Mouse (Mus musculus): ENCODE results near the gene Commd8. TPM values are rescaled to one million over a fixed set of nuclear protein-coding genes. Genes with fewer than 3 reads are reported as not detected.
A peak's percentile ranks its signal among the peaks of the same experiment; 100 is the strongest.

The Commd8 gene
- 120 and 148 TPM in 2 replicates for polyA plus RNA-seq (2015; fragmentation: Nextera tagmentation; extraction: Ambion mirVana)

- ATAC-seq: peak; percentile 94
- peaks cover 6% of the 10 kb centered on the region for H3K4me1 ChIP-seq (replicated peaks)
- H3K4me3 ChIP-seq (replicated peaks): peak within 1 kb of the TSS; percentile 81
- H3K27ac ChIP-seq: peak within 1 kb of the TSS; percentile 77
- H3K9ac ChIP-seq: peak within 1 kb of the TSS; percentile 63
- no peaks in the 10 kb centered on the region for H3K9me3 ChIP-seq
- under 1% methylated on average over 38 of the region's 38 CpGs for WGBS
- no peaks in the 10 kb centered on the region for H3K27me3 ChIP-seq (replicated peaks)
- H3K4me2 ChIP-seq (replicated peaks): peak within 1 kb of the TSS; percentile 61
- H3K36me3 ChIP-seq: no peaks in the 10 kb centered on the region
These were observed at the start of gene Commd8 for GRCm38 (mm10) chr5:72167594-72168284. Gene Commd8, minus strand, starts transcription at chr5:72168189.

DNA sequence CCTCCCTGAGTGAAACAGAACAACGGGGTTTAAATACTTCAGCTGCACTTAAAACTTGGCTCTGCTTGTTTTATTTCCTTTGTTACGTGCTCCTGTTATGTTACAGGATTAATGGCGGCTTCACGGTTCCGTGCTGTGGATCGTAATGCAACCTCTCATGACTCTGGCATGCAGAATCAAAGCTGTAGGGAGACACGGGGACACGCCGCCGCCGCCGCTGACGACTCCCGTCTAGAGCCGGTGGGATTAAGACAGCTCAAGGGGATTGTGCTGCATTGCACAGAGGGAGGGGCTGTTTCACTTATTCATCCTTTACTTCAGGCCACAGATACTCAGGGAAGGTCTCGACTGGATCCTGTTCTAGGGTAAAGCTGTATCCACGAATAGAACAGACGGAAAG, 43.8 kb upstream of the Commd8 start:
- ATAC-seq: 0 out of 2 replicates have a peak, but pooled peaks have one; percentile 20
- 73% methylated on average over 18 of the region's 18 CpGs for WGBS

DNA sequence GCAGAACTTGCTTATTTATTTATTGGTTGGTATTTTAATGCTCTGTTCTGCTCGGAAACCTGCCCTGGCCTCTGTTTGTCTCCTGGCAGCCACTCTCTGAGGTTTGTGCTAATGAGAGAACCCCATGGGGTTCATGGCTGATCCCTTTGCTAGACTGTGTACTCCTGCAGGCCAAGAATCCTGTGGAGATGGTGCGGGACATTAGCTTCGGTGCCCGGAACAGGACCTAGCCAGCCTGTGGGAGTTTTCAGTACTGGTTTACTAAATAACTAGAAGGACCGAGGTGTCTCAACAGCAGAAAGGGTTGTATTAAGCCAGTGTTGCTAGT, 42.8 kb upstream of the Commd8 start:
- Histone ChIP-seq H3K36me3 (no peaks in the 10 kb centered on the region), H3K9me3 (no peaks in the 10 kb centered on the region), H3K27me3 (replicated peaks) (no peaks in the 10 kb centered on the region), H3K4me2 (replicated peaks) (no peak overlapping the region), H3K9ac (no peak overlapping the region), H3K27ac (no peak overlapping the region), H3K4me1 (replicated peaks) (no peaks in the 10 kb centered on the region), H3K4me3 (replicated peaks) (no peak overlapping the region)
- 79% methylated on average over 5 of the region's 5 CpGs for WGBS
- no peak for ATAC-seq

More for the DNA sequence above, 43.8 kb upstream of the Commd8 start:
- Histone ChIP-seq H3K27ac (no peak overlapping the region), H3K9ac (no peak overlapping the region), H3K9me3 (no peaks in the 10 kb centered on the region), H3K4me2 (replicated peaks) (0 out of 2 replicates have a peak overlapping the region, but pooled peaks have one; percentile 9), H3K36me3 (no peaks in the 10 kb centered on the region), H3K4me3 (replicated peaks) (no peak overlapping the region), H3K27me3 (replicated peaks) (no peaks in the 10 kb centered on the region), H3K4me1 (replicated peaks) (no peaks in the 10 kb centered on the region)

- ATAC-seq: no peak
- no peaks in the 10 kb centered on the region for H3K27me3 ChIP-seq (replicated peaks)
- no peak overlapping the region for H3K27ac ChIP-seq
- H3K4me3 ChIP-seq (replicated peaks): no peak overlapping the region
- no peak overlapping the region for H3K9ac ChIP-seq
- H3K4me1 ChIP-seq (replicated peaks): no peaks in the 10 kb centered on the region
- WGBS: 74% methylated on average over 13 of the region's 13 CpGs
- H3K4me2 ChIP-seq (replicated peaks): no peak overlapping the region
- H3K36me3 ChIP-seq: no peaks in the 10 kb centered on the region
- no peaks in the 10 kb centered on the region for H3K9me3 ChIP-seq
These were observed 42.3 kb upstream of the Commd8 start for GRCm38 (mm10) chr5:72210123-72210811.

GRCm38 (mm10) chr5:72208515-72208914, 40.5 kb upstream of the Commd8 start:
- Histone ChIP-seq H3K9me3 (no peaks in the 10 kb centered on the region), H3K9ac (no peak overlapping the region), H3K4me2 (replicated peaks) (no peak overlapping the region), H3K4me1 (replicated peaks) (no peaks in the 10 kb centered on the region), H3K4me3 (replicated peaks) (no peak overlapping the region), H3K36me3 (no peaks in the 10 kb centered on the region), H3K27ac (no peak overlapping the region), H3K27me3 (replicated peaks) (no peaks in the 10 kb centered on the region)
- ATAC-seq: no peak
- 76% methylated on average over 1 of the region's 1 CpGs for WGBS

DNA sequence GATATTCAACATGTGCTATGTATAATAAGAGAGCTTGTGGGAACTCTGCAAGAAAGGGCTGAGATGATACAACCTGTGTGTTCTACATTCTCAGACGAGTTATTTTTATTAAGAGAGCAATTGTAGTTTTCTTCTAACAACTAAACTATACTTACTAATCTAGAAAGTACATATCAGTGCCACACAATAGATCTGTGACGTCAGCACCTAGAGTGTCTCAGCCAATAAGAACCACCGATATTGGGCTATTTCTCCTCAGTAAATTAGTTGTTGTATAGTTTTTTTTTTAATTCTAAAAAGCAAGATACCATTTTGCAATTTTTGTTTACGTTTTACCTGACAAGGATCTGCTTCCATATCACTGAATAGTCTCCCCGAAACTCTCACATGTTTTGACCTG, 37.3 kb upstream of the Commd8 start:
- Histone ChIP-seq H3K27ac (no peak overlapping the region), H3K36me3 (no peaks in the 10 kb centered on the region), H3K9me3 (no peaks in the 10 kb centered on the region), H3K4me3 (replicated peaks) (no peak overlapping the region), H3K9ac (no peak overlapping the region), H3K4me2 (replicated peaks) (no peak overlapping the region), H3K27me3 (replicated peaks) (no peaks in the 10 kb centered on the region), H3K4me1 (replicated peaks) (no peaks in the 10 kb centered on the region)
- ATAC-seq: no peak
- 88% methylated on average over 5 of the region's 5 CpGs for WGBS

DNA sequence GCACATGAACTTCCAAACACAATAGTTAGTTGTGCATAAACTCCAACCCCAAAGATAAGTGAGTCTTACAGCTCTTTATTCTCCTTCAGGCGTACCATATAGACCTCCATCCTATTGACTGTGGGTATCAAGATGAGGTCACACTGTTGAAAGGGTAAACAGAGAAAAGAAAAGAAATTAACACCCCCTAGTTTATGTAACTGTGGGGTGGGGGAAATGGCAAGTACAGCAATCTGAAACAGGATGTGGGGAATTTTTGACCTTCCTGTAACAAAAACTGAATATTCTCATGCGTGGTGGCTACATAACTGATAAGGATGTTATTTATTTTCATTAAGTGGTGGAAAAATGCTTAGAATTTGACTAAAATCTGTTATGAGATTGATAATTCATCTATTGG, 36.5 kb upstream of the Commd8 start:
- Histone ChIP-seq H3K4me1 (replicated peaks) (no peaks in the 10 kb centered on the region), H3K36me3 (no peaks in the 10 kb centered on the region), H3K9ac (no peak overlapping the region), H3K27ac (no peak overlapping the region), H3K4me2 (replicated peaks) (peak overlapping the region; percentile 75; the same call in 1 of the 2 replicates), H3K27me3 (replicated peaks) (no peaks in the 10 kb centered on the region), H3K9me3 (no peaks in the 10 kb centered on the region), H3K4me3 (replicated peaks) (no peak overlapping the region)
- ATAC-seq: no peak
- 83% methylated on average over 2 of the region's 2 CpGs for WGBS

DNA sequence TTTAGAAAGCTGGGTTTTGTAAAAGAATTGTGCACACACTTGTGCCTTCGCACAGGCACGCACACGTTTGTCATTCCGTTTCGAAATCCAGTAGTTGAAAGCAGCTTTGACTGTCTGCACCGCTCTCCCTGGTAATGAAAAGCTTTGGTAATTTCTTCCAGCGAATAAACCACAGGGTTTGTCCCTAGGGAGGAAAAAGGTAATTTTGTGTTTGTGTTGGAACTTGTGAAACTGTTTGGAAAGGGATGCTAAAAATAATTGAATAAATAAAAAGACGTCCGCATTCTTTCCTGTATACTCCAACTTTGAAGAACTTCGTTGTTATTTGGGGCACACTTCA, 35.7 kb upstream of the Commd8 start:
- Histone ChIP-seq H3K9me3 (no peaks in the 10 kb centered on the region), H3K4me2 (replicated peaks) (peak overlapping the region; percentile 75), H3K27me3 (replicated peaks) (no peaks in the 10 kb centered on the region), H3K36me3 (no peaks in the 10 kb centered on the region), H3K9ac (peak overlapping the region; percentile 59), H3K4me3 (replicated peaks) (peak overlapping the region; percentile 54), H3K4me1 (replicated peaks) (no peaks in the 10 kb centered on the region), H3K27ac (no peak overlapping the region)
- WGBS: 7% methylated on average over 10 of the region's 10 CpGs
- peak; percentile 48 for ATAC-seq

- no peaks in the 10 kb centered on the region for H3K27me3 ChIP-seq (replicated peaks)
- peak overlapping the region; percentile 38; the same call in 1 of the 2 replicates for H3K27ac ChIP-seq
- peak; percentile 100 for ATAC-seq
- peak overlapping the region; percentile 59 for H3K9ac ChIP-seq
- H3K4me2 ChIP-seq (replicated peaks): peak overlapping the region; percentile 75
- no peaks in the 10 kb centered on the region for H3K36me3 ChIP-seq
- no peaks in the 10 kb centered on the region for H3K4me1 ChIP-seq (replicated peaks)
- H3K4me3 ChIP-seq (replicated peaks): peak overlapping the region; percentile 54
- under 1% methylated on average over 32 of the region's 32 CpGs for WGBS
- H3K9me3 ChIP-seq: no peaks in the 10 kb centered on the region
These were observed 35.2 kb upstream of the Commd8 start for GRCm38 (mm10) chr5:72203028-72203733.

- H3K27me3 ChIP-seq (replicated peaks): no peaks in the 10 kb centered on the region
- ATAC-seq: no peak
- no peak overlapping the region for H3K4me3 ChIP-seq (replicated peaks)
- H3K9me3 ChIP-seq: no peaks in the 10 kb centered on the region
- no peak overlapping the region for H3K9ac ChIP-seq
- no peak overlapping the region for H3K4me2 ChIP-seq (replicated peaks)
- no peaks in the 10 kb centered on the region for H3K4me1 ChIP-seq (replicated peaks)
- H3K27ac ChIP-seq: no peak overlapping the region
- H3K36me3 ChIP-seq: no peaks in the 10 kb centered on the region
- WGBS: 64% methylated on average over 10 of the region's 10 CpGs
These were observed 34.0 kb upstream of the Commd8 start for GRCm38 (mm10) chr5:72202016-72202415.

DNA sequence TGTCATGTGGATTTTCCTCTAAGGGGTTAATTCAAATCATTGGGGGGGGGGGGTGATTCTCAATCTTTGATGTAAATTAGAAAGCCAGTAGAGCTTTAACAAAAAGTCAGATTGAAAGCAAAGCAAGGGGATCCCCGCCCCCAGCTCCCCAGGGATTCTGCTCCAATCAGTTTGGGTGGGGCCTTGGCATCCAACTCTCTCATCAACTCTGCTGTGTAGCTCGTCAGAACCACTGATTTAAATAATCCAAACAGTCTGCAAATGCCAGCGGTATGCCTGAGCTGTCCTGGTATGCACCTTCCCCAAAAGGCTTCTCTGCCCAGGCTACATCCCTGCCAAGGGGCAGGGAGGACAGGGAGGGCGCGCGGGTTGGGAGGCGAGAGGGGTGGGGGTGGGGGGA, 33.6 kb upstream of the Commd8 start:
- no peaks in the 10 kb centered on the region for H3K36me3 ChIP-seq
- H3K27me3 ChIP-seq (replicated peaks): no peaks in the 10 kb centered on the region
- H3K4me3 ChIP-seq (replicated peaks): no peak overlapping the region
- no peaks in the 10 kb centered on the region for H3K4me1 ChIP-seq (replicated peaks)
- H3K4me2 ChIP-seq (replicated peaks): no peak overlapping the region
- H3K9ac ChIP-seq: no peak overlapping the region
- H3K27ac ChIP-seq: no peak overlapping the region
- no peak for ATAC-seq
- WGBS: 53% methylated on average over 7 of the region's 7 CpGs
- no peaks in the 10 kb centered on the region for H3K9me3 ChIP-seq

DNA sequence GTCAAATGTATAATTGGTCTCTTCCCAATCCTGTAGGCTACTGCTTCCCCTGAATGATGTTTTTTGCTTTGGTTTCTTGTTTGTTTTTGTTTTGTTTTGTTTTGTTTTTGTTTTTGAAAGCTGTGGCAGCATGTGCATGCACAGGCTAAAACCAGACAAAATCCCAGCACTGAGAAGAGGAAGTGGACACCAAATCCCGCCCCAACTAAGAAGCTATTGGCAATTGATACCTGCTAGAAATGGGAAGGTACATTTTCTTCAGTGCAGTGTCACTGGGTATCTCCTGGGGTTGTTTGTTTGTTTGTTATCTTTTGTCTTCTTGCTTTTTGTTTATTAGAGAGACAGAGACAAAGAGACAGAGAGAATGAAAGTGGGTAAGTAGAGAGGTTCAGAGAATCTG, 27.5 kb upstream of the Commd8 start:
- H3K27ac ChIP-seq: no peak overlapping the region
- no peaks in the 10 kb centered on the region for H3K9me3 ChIP-seq
- no peak overlapping the region for H3K4me2 ChIP-seq (replicated peaks)
- H3K9ac ChIP-seq: no peak overlapping the region
- no peaks in the 10 kb centered on the region for H3K4me1 ChIP-seq (replicated peaks)
- H3K27me3 ChIP-seq (replicated peaks): no peaks in the 10 kb centered on the region
- no peak for ATAC-seq
- no peak overlapping the region for H3K4me3 ChIP-seq (replicated peaks)
- H3K36me3 ChIP-seq: no peaks in the 10 kb centered on the region
- 89% methylated on average over 1 of the region's 1 CpGs for WGBS
